Mouse (Mus musculus): ENCODE measurements around the gene Cmip.

DNA sequence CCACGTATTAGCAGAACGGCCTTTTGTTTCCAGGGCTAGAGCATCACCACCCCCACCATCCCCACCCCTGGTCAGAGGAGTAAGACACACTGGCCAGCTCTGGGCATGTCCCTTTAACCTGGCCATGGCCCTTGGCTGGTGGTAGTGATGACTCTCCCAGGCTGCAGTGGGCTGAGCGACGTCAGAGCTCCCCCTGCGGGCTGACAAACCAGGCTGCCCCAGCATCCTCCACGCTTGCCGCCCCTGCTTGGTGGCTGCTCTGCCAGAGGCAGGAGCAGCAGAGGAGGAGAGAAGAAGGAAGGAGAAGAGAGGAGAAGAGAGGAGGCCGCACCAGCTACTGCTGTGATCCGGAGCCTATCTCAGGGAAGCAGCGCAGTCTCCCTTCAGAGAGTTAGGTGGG lies 122.3 kb downstream of the Cmip start:
- peak; percentile 44; the same call in 1 of the 2 replicates for TF ChIP-seq CTCF (IDR thresholded peaks at IDR 0.05; ENCODE audit: control insufficient read depth, insufficient read depth, low read length)
- TF ChIP-seq POLR2A (IDR thresholded peaks at IDR 0.05; ENCODE audit: borderline replicate concordance, control insufficient read depth, low read depth, low read length), result no peak

All from bone marrow, adult 2 months (tissue).